9 mouse cellular contexts compared by ENCODE assay signal in the genomic region with DNA sequence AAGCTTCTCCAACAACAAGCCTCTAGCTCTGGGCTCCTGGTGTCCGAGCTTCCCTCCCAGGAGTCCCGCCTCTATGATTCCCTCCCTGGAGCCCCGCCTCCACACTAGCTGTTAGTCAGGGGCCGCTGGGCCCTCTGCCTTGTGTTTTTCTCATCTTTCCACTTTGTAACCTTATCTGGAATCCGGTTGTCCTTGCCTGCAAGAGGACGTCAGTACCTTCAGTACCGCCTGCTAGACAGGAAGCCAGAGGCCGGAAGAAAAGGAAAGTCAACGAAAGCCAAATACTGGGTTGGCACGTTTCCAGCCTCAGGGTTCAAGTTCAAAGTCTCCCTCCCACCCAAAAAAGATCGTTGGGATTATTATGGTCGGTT. TPM values are rescaled to one million over a fixed set of nuclear protein-coding genes. Genes with fewer than 3 reads are reported as not detected.
A peak's percentile ranks its signal among the peaks of the same experiment; 100 is the strongest.
DNase-seq lines count a peak whose midpoint lies in the region; ATAC-seq lines count a peak whose summit lies in the region.
"Had no signal": no experiment of that assay in that cellular context is flagged by ENCODE, and none has a peak within 500 bp of the region (broad histone marks: within the 10 kb centered on the region; RNA-seq: fewer than 3 reads in every experiment).

No protein-coding gene starts in this region.

- no peaks in the 10 kb centered on the region for H3K27me3 ChIP-seq in kidney, embryonic 14.5 days (ENCODE audit: control insufficient read depth, insufficient read depth, low read length)

- ATAC-seq in kidney, embryonic 14.5 days (ENCODE audit: low FRiP score, low TSS enrichment) = peak; percentile 75
- ATAC-seq in cerebellum, adult (ENCODE audit: insufficient number of reproducible peaks, low FRiP score, low TSS enrichment) = no peak

- no peak overlapping the region for H3K9ac ChIP-seq in kidney, embryonic 14.5 days (ENCODE audit: low read depth, low read length)

- H3K4me3 ChIP-seq in kidney, embryonic 14.5 days (ENCODE audit: low read length) = no peak overlapping the region
- H3K4me3 ChIP-seq: myocyte had no signal

- under 1% methylated on average over 12 of the region's 12 CpGs for WGBS in kidney, embryonic 14.5 days

- DNase-seq in CD4-positive helper T cell, adult 2 months (ENCODE audit: low read depth, low spot score) = peak; percentile 68
- peak; percentile 91 for DNase-seq in adrenal gland, postnatal 14 days
- peak; percentile 79 to 88 for DNase-seq in heart, adult 18-20 months
- DNase-seq in lung, postnatal 14 days = peak; percentile 55
- no peak for DNase-seq in left cerebral cortex, adult 8-10 months (ENCODE audit: low spot score in 2 of 2)
- DNase-seq in cerebellum, postnatal 14 days = no peak

- H3K27ac ChIP-seq in kidney, embryonic 14.5 days (ENCODE audit: low read depth, low read length) = peak overlapping the region; percentile 76

- no peaks in the 10 kb centered on the region for H3K9me3 ChIP-seq in kidney, embryonic 14.5 days (ENCODE audit: control insufficient read depth, low read length)

- no peak overlapping the region for H3K4me2 ChIP-seq in kidney, embryonic 14.5 days (replicated peaks; ENCODE audit: low read depth, low read length)

- peaks cover 36% of the 10 kb centered on the region for H3K4me1 ChIP-seq in kidney, embryonic 14.5 days (ENCODE audit: control insufficient read depth, insufficient read depth, low read length)

- no peaks in the 10 kb centered on the region for H3K36me3 ChIP-seq in kidney, embryonic 14.5 days (ENCODE audit: control insufficient read depth, insufficient read depth, low read length)

RNA-seq across cellular contexts. Expression of a gene that starts 15.9 kb away (rescaled TPM):
- total RNA-seq in adrenal gland, postnatal 14 days (2021) = 16.9 and 31.7 TPM in 2 replicates
- 1 to 10 TPM; 4.8 to 6.9 TPM for total RNA-seq in heart, adult 18-20 months (2021)
- polyA plus RNA-seq in kidney, embryonic 14.5 days (2014; fragmentation: Nextera tagmentation; extraction: Ambion mirVana) = 5.6 and 5.7 TPM in 2 replicates
- 10 to 100 TPM in 2 of 4 experiments, 1 to 10 TPM in 2; 5.1 to 22.2 (median 11.7) TPM for total RNA-seq in left cerebral cortex, adult 8-10 months (2022)
- polyA plus RNA-seq: myocyte had no signal

Comparison
In these comparisons a context has a peak if more than half of its experiments do, and no peak if none do; other contexts are left out.
1. DNase-seq: peak in CD4-positive helper T cell, adult 2 months (single experiment), adrenal gland, postnatal 14 days (single experiment), heart, adult 18-20 months (2 of 2) and lung, postnatal 14 days (single experiment); none in left cerebral cortex, adult 8-10 months (0 of 2) and cerebellum, postnatal 14 days (0 of 2).